Mouse (Mus musculus) cerebellum, adult 2 months (tissue): ENCODE data around the gene Bcl2l13. TPM values are rescaled to one million over a fixed set of nuclear protein-coding genes. Genes with fewer than 3 reads are reported as not detected.
"Not testable (repeated sequence)": the region's sequence is repeated elsewhere in the genome, so short reads cannot be mapped to it uniquely, and the experiment has no call there.

Experiments
- DNase-seq, 2 experiments: peaks; one replicate each; pipeline ENCODE4 v3.0.0; 2021
- H3K27ac ChIP-seq: fragments of 200-500 bp; 2 replicates; pipeline ENCODE4 v1.5.1; 2012; ENCODE audit warnings: low read length, control low read depth, inconsistent platforms; ENCODE audit not compliant: insufficient read depth
- H3K27me3 ChIP-seq: fragments of 200-500 bp; 2 replicates; pipeline ENCODE4 v1.6.1; 2012; ENCODE audit warnings: inconsistent platforms, mild to moderate bottlenecking, low read length, moderate library complexity; ENCODE audit not compliant: control insufficient read depth, insufficient read depth
- H3K4me1 ChIP-seq: fragments of 200-500 bp; 2 replicates; pipeline ENCODE4 v1.6.1; 2011; ENCODE audit warnings: low read length; ENCODE audit not compliant: control insufficient read depth, insufficient read depth
- H3K4me3 ChIP-seq: fragments of 200-500 bp; replicated peaks from 2 replicates; pipeline ENCODE3; 2011; ENCODE audit warnings: mild to moderate bottlenecking, low read depth, low read length, control low read depth; ENCODE audit not compliant: insufficient read depth
- CTCF ChIP-seq: fragments of 200-500 bp; IDR thresholded peaks from 2 replicates; pipeline ENCODE4 v1.5.1; 2011; ENCODE audit warnings: low read depth, mild to moderate bottlenecking, control low read depth, low read length, moderate library complexity, borderline replicate concordance; ENCODE audit not compliant: insufficient read depth
- POLR2A ChIP-seq: fragments of 200-500 bp; IDR thresholded peaks from 2 replicates; pipeline ENCODE4 v1.6.1; 2011; ENCODE audit warnings: low read length, control low read depth, borderline replicate concordance; ENCODE audit not compliant: insufficient read depth
- WGBS: fragments of 180-500 bp; shearing (Covaris S2); methylation state at CpG from one replicate; pipeline ENCODE4 v1.1.7; 2018; 5-methylcytosine and 5-hydroxymethylcytosine counted together
- polyA plus RNA-seq: library from polyadenylated mRNA; depleted of rRNA; stranded (reverse); fragments of >200 nt; gene quantifications from 2 replicates; pipeline ENCODE4 v1.2.3, GENCODE M21; 2012

Gene Bcl2l13
- polyA plus RNA-seq, 1 experiment = 24.0 TPM

- 90% methylated on average over 9 of the region's 9 CpGs for WGBS
These were observed 58.5 kb downstream of the Bcl2l13 start for GRCm38 (mm10) chr6:120894524-120894923.

GRCm38 (mm10) chr6:120898188-120898833 lies 62.3 kb downstream of the Bcl2l13 start:
- Histone ChIP-seq H3K27ac (no peak overlapping the region), H3K27me3 (no peaks in the 10 kb centered on the region), H3K4me1 (no peaks in the 10 kb centered on the region), H3K4me3 (no peak overlapping the region)
- TF ChIP-seq CTCF (peak; percentile 88), POLR2A (no peak)
- DNase-seq = peak; percentile 36 to 39
- 66% methylated on average over 6 of the region's 6 CpGs for WGBS

More at GRCm38 (mm10) chr6:120894524-120894923, 58.5 kb downstream of the Bcl2l13 start:
- H3K27ac ChIP-seq = no peak overlapping the region
- no peak for DNase-seq
- H3K4me1 ChIP-seq = no peaks in the 10 kb centered on the region
- H3K27me3 ChIP-seq = no peaks in the 10 kb centered on the region
- H3K4me3 ChIP-seq = no peak overlapping the region
- TF ChIP-seq POLR2A (no peak), CTCF (no peak)

- no peak for DNase-seq
- WGBS = 90% methylated on average over 14 of the region's 14 CpGs
- no peak overlapping the region for H3K4me3 ChIP-seq
- H3K27ac ChIP-seq = no peak overlapping the region
- no peaks in the 10 kb centered on the region for H3K27me3 ChIP-seq
- TF ChIP-seq POLR2A = no peak
- TF ChIP-seq CTCF = no peak
- H3K4me1 ChIP-seq = no peaks in the 10 kb centered on the region
These were observed 66.0 kb downstream of the Bcl2l13 start for GRCm38 (mm10) chr6:120901776-120902645.

- Histone ChIP-seq H3K27me3 (no peaks in the 10 kb centered on the region), H3K4me3 (no peak overlapping the region), H3K4me1 (no peaks in the 10 kb centered on the region), H3K27ac (no peak overlapping the region)
- WGBS = 53% methylated on average over 5 of the region's 5 CpGs
- peak; percentile 40 for TF ChIP-seq CTCF
- no peak for TF ChIP-seq POLR2A
- DNase-seq = no peak
These were observed 67.5 kb downstream of the Bcl2l13 start for GRCm38 (mm10) chr6:120903450-120903912.

- H3K4me3 ChIP-seq = no peak overlapping the region
These were observed 67.9 kb downstream of the Bcl2l13 start for GRCm38 (mm10) chr6:120903961-120904360.

GRCm38 (mm10) chr6:120905111-120905510 lies 69.1 kb downstream of the Bcl2l13 start:
- WGBS = 90% methylated on average over 5 of the region's 5 CpGs
- no peak for DNase-seq
- H3K4me1 ChIP-seq = no peaks in the 10 kb centered on the region
- H3K27me3 ChIP-seq = no peaks in the 10 kb centered on the region
- H3K4me3 ChIP-seq = no peak overlapping the region
- no peak overlapping the region for H3K27ac ChIP-seq
- no peak for TF ChIP-seq CTCF
- TF ChIP-seq POLR2A = no peak

More at GRCm38 (mm10) chr6:120903961-120904360, 67.9 kb downstream of the Bcl2l13 start:
- H3K4me1 ChIP-seq = no peaks in the 10 kb centered on the region
- TF ChIP-seq CTCF = no peak
- TF ChIP-seq POLR2A = no peak
- no peaks in the 10 kb centered on the region for H3K27me3 ChIP-seq
- H3K27ac ChIP-seq = no peak overlapping the region
- DNase-seq = no peak
- WGBS = 89% methylated on average over 11 of the region's 11 CpGs

GRCm38 (mm10) chr6:120906521-120906920 lies 70.5 kb downstream of the Bcl2l13 start:
- H3K4me3 ChIP-seq = no peak overlapping the region
- TF ChIP-seq CTCF = no peak
- no peak for TF ChIP-seq POLR2A
- H3K27ac ChIP-seq = no peak overlapping the region
- H3K27me3 ChIP-seq = no peaks in the 10 kb centered on the region
- WGBS = 83% methylated on average over 6 of the region's 6 CpGs
- no peak for DNase-seq
- H3K4me1 ChIP-seq = no peaks in the 10 kb centered on the region

GRCm38 (mm10) chr6:120907876-120908597 lies 72.0 kb downstream of the Bcl2l13 start:
- WGBS = 95% methylated on average over 10 of the region's 10 CpGs
- not testable (repeated sequence) for H3K27me3 ChIP-seq, H3K27ac ChIP-seq, H3K4me3 ChIP-seq, H3K4me1 ChIP-seq, DNase-seq
